Mouse (Mus musculus) adrenal gland, postnatal 4 days (tissue): ENCODE measurements around the gene Tnik. TPM values are rescaled to one million over a fixed set of nuclear protein-coding genes. Genes with fewer than 3 reads are reported as not detected.

Experiments used
- DNase-seq, 2 experiments: peaks; one replicate each; pipeline ENCODE4 v3.0.0; 2021 to 2022; ENCODE audit warnings: low spot score in 2 of 2, mixed read lengths in 2 of 2
- total RNA-seq, 2 experiments: library from RNA; stranded (reverse); gene quantifications; 2 replicates each; pipeline ENCODE4 v1.2.3; 2021

Tnik gene
- total RNA-seq, 2 experiments from 2014 or later = 36.9 to 40.8 TPM

DNA sequence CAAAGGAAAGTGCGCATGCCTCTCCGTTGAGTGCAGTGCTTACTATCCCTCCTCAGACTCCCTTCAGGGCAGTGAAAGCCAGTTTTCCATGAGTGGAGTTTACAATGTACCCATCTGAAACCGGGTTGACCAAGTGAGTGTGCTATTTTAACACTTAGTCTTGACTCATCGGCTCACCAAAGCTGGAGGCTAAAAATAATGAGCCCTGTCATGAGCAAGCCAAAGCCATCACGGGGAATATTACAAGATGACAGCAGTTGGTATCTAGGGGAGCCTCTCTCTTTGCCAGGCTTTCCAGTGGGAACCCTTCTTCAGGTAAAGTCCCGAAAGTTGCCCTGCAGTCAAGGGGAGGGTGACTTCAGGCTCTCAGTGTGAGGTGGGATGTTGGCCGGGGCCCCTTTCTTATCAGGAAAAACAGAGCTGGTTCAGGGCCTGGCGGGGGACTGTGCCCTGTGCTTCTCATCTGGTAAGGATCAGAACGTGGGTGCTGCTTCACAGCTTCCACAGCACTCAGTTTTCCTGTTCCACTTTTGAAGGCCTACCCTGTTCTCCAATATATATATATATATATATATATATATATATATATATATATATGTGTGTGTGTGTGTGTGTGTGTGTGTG is 136.7 kb downstream of the Tnik start:
- no peak for DNase-seq

DNA sequence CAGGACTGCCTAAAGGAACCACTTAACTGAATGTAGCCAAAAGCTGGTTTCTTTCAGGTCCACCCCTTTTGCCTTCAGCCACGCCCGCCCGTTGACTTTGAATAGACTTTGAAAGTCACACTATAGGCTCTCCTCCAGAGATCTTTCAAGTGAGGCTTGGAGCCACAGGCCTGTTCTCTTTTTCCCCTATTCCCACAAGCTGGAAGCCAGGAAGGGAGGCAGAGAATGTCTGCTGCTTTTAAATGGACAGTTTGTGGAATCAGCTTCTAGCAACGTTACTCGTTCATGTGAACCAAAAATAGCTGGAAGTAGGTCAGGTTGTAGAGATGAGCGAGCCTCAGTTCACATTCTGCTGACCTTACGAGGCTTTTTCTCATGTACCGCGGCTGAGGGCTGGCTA is 138.3 kb downstream of the Tnik start:
- DNase-seq = no peak

- no peak for DNase-seq
Measured at GRCm38 (mm10) chr3:28402221-28402620, 139.2 kb downstream of the Tnik start.

GRCm38 (mm10) chr3:28405391-28405790 is 142.4 kb downstream of the Tnik start:
- no peak for DNase-seq

DNA sequence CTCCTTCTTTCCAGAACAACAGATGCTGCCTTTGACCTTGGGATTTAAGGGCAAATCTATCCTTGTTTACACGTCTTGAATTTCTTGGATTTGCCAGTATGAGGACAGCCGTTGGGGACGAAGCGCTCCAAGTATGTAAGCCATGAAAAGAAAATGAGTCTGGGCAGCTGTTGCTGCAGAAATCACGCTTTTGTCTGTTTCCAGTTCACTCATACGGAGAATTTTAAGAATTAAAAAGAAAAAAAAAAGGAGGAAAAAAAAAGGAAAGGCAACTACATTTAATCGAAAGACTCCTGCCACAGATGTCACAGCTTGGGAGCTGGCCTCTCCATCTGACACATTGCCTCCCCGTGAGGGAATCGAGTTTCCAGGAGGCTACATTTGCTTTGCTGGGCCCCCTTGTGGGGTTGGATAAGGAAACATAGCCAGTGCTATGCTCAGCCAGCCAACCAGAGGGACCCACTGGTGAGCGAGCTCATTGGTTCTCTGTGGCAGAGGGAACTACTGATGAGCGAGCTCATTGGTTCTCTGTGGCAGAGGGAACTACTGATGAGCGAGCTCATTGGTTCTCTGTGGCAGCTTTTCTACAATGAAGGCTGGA is 145.9 kb downstream of the Tnik start:
- DNase-seq = peak in 1 of 2 experiments; percentile 19

DNA sequence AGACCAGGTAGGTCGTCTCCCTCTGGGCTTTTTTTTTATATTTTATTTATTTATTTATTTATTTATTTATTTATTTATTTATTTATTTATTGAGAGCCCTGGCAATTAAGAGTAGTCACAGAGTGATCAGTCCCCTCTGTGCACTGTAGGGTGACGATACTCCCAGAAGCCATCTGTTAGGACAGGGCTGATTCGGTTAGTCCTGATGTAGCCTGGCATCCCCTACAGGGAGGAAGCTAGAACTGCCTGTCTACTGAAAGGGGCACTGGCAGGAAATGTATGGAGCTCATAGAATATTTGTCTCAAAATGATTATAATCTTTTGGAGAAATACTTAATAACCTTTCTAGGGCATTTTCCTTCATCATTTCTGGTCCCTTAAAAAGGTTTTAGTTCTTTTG is 147.3 kb downstream of the Tnik start:
- DNase-seq = no peak

- DNase-seq = no peak
Measured at GRCm38 (mm10) chr3:28415986-28416385, 153.0 kb downstream of the Tnik start.

DNA sequence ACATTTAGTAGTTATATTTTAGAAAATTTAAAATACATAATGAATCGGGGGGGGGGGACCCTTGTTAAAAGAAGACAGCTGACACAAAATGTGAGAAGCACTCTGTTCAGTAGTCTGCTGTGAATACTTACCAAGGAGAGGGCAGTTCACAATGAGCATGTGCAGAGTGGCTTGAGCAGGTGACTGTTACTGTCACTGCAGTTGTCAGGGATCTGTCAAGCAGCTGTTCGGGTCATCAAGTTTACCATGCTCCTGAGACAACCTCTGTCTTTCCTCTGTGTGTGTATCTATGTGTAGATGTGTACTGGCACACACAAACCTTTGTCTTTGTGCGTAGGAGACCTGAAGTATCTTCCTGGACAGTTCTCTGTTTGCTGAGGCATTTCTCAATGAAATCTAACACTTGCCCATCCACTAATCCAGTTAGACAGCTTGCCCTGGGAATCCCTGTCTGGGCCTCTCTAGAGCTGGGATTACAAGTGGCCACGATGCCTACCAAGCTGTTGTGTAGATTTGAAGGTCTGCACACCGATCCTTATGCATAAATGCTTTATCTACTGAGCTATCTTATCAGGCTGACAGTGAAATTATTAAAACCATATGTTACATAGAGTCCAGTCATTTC is 154.2 kb downstream of the Tnik start:
- no peak for DNase-seq

GRCm38 (mm10) chr3:28420194-28420593 is 157.2 kb downstream of the Tnik start:
- DNase-seq = no peak

DNA sequence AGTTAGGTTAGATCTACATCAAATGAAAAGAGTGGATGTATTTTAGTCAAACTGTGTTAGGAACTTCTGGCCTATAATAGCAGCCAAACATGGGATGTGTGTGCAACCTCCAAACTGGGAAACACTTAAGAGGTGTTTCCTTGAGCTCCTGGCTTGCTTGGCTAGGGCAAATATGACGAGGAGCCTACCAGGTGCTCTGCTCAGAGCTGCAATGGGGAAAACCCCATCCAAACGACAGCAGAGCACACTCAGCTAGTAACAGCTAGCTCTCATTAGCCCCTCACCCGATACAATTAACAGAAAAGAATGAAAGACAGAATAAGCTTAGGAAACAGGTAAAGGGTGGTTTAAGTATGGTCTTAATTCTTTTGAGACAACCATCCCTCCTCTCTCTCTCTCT is 157.7 kb downstream of the Tnik start:
- DNase-seq = no peak

DNA sequence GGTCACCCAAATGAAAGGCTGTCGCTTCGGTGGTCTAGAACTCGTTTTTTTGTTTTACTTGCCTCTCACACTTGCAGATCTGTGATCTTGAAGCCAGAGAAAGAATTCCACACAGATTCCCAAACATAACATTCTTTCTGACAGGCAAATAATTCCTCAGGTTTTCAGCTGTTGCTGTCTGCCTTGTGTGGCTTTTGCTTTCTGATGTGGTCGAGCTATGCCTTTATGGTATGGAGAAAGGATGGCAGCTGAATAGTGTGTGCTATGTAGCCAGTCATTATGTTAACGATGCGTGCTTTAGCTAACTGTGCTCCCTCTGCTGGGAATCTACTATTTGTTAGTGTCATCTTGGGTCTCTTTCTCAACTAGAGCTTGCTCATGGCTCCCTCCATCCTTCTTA is 158.8 kb downstream of the Tnik start:
- DNase-seq = no peak

GRCm38 (mm10) chr3:28422221-28422620 is 159.2 kb downstream of the Tnik start:
- DNase-seq = no peak

- DNase-seq = no peak
Measured at GRCm38 (mm10) chr3:28425911-28426310, 162.9 kb downstream of the Tnik start.

GRCm38 (mm10) chr3:28431459-28431858 is 168.4 kb downstream of the Tnik start:
- DNase-seq = no peak

GRCm38 (mm10) chr3:28432321-28432720 is 169.3 kb downstream of the Tnik start:
- no peak for DNase-seq

GRCm38 (mm10) chr3:28435478-28435877 is 172.5 kb downstream of the Tnik start:
- no peak for DNase-seq

DNA sequence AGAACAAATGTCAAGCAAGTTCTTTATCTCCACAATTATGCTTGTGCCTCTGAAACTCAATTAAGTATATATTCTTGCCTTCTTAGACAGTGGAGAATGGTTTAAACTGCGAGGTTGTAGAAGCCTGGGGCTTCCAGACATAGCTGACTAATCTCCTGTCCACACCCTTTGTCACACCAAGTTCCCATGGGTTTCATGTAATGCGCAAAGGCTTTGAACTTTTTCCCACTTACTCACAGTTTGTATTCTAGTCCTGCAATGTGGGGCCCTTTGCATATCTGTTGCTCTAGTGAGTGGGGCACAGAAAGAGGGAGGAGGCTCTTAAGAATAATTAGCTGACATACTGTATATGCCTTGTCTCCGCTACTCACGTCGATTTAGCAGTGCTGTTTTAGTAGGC is 174.4 kb downstream of the Tnik start:
- no peak for DNase-seq

DNA sequence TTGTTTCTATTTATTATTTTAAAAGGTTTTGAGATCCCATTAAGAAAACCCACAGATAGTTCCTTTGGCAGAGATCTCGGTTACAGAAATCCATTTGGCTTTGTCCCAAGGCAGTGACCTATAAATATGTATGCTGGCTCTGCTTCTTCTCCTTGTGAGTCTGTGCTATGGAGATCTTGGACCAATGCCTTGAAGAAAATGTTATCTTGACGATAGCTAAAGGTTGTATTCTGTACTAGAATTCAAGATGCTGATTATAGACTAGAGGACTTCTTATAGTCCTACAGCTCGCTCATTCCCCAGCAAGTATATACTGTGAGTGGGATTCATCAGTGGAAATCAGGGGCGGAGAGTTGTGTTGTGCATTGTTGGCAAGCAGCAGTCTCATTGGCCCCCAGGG is 178.5 kb downstream of the Tnik start:
- no peak for DNase-seq

GRCm38 (mm10) chr3:28442116-28442515 is 179.1 kb downstream of the Tnik start:
- no peak for DNase-seq

- no peak for DNase-seq
Measured at GRCm38 (mm10) chr3:28447950-28448349, 184.9 kb downstream of the Tnik start.

DNA sequence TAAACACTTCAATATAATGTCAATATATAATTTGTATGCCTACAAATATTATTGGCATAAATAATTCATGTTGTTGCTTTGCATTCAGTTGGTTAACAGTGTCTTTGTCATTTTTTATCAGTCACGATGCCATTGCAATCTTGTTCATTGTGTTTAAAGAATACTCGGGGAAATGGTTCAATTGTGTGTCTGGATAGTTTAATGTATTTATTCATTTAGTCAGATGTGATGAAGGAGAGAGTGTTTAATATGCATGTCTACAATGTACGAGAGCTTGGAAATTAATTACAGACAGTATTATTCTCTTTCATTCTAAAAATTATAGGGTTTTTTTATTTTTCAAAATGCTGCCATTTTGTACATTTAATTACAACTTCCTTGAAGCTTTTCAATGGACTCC is 190.4 kb downstream of the Tnik start:
- DNase-seq = no peak

DNA sequence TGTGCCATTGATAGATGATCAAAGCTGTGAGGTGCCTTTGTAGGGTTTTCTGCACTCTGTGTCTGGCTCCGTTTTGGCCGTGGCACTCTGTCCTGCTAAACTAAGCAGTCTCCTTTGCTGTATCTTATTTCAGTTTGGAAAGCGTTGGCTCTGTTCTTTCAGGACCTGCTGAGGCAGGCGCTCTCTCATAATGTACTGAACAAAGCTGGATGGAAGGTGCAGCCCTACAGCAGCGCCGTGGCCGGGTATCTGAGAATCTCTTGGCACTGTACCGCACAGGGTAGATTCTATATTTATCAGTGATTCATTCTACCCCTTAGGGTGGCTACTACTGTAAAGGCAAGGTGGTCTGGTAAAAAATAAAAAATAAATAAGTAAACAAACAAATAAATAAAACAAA is 193.8 kb downstream of the Tnik start:
- DNase-seq = no peak

- no peak for DNase-seq
Measured at GRCm38 (mm10) chr3:28457517-28457916, 194.5 kb downstream of the Tnik start.
